Mouse (Mus musculus) layer of hippocampus, adult 9-11 months (tissue): ENCODE measurements around the gene Kcnmb1.

ENCODE experiments used
- DNase-seq: peaks from one replicate; pipeline ENCODE4 v3.0.0; 2022

The Kcnmb1 gene

GRCm38 (mm10) chr11:33944786-33945328 is 18.0 kb upstream of the Kcnmb1 start:
- no peak for DNase-seq

GRCm38 (mm10) chr11:33946501-33946900 is 16.3 kb upstream of the Kcnmb1 start:
- no peak for DNase-seq

- no peak for DNase-seq
Observed at GRCm38 (mm10) chr11:33951155-33951554, 11.7 kb upstream of the Kcnmb1 start.

DNA sequence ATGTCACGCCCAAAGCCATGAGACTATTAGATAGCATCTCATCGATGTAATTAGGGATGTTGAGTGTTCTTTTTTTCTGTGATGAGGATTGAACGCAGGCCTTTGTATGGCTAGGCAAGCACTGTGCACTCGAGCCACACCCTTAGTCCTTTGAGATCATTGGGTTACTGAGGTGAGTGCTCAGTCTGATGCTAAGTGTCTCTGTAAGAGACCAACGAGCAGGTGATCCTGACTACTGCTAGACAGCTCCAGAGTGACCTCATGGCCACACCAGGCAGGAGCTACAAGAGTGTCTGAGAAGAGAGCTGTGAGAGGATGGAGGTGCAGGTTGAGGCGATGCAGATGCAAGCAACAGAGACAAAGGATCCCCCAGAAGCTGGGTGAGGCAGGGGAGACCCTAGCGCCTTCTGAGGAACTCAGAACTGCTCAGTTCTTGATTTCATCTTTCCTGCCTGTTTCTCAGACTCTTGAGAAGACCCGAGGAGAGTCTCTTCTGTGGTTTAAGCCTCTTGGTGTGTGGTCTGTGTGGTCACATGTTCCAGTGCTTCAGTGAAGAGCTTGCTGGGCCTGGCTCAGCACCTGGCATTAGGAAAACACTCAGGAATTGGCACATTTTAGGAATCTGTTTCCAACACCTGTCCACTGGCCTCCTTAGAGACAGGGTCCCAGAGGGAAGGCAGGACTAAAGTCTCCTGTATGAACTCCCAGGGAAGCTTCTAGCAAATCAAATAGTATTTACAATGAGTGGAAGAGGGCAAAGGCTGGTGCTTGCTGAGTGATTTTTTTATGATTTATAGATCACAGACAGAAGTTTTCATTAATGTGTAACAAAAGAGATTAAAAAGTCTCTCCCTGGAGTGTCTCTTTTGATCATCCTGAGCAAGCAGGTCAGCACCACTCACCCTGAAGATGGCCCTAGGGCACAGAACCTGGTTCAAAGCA is 10.9 kb upstream of the Kcnmb1 start:
- no peak for DNase-seq

DNA sequence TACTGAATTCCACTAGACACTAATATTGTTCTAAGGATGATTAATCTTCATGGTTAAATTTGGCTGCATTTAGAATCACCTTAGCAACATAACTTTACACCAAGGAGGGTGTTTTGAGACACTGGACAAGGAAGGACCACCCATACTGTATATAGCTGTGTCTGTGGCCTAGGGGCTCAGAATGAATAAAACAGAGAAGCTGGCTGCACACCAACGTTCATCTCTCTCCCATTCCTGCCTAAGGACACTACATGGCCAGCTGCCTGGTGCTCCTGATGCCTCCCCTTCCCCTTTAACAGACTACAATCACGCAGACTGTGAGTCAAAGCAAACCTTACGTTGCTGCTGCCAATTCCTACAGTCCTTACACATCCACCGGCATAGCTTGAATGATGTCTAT is 6.8 kb upstream of the Kcnmb1 start:
- DNase-seq = no peak

DNA sequence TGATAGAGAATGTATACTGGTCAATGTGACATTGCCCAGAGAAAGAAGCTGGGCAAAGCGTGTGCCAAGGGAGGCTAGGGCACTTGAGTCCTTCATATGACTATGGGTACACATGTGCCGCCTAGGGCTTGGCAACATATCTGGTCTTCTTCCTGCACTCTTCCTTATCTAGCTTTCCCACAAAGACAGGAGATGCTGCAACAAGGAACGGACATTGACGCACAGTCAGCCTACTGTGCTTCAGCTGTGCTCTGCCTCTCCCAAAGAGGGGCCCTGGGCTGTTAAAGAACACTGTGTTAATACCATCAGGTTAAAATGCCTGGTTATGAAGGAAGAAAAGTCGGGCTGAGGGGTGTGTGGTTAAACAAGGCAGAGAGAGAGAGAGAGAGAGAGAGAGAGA is 6.2 kb upstream of the Kcnmb1 start:
- no peak for DNase-seq

DNA sequence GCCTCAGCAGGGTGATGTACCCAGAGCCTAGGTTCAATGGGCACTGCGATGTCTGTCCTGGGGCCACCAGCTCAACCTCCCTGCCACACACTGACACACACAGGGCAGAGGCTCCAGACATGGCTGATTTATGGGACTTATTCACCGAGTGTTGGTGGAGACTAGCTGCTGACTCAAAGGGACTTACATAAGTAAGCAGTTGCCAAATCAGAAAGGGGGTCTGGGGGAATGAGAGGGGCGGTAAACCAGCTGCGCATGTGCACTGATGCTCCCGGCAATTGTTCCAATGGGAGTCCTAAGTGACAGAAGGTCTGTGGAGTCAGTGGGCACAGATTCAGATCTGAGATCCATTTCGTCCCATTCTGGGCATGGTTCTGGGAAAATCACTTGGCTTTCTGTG is 5.2 kb upstream of the Kcnmb1 start:
- peak; percentile 23 for DNase-seq

DNA sequence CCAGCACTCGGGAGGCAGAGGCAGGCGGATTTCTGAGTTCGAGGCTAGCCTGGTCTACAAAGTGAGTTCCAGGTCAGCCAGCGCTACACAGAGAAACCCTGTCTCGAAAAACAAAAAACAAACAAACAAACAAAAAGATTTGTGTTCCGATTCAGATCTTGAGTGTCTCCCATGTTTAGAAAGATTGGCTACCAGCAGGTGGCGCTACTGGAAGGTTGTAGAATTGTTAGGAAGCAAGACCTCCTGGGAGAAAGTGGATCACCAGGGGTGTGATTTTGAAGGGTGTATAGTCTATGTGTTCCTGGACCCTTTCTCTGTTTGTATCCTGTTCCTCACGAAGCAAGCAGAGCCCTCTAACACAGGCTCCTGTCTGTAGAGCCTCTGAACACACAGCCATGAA is 4.1 kb upstream of the Kcnmb1 start:
- no peak for DNase-seq

DNA sequence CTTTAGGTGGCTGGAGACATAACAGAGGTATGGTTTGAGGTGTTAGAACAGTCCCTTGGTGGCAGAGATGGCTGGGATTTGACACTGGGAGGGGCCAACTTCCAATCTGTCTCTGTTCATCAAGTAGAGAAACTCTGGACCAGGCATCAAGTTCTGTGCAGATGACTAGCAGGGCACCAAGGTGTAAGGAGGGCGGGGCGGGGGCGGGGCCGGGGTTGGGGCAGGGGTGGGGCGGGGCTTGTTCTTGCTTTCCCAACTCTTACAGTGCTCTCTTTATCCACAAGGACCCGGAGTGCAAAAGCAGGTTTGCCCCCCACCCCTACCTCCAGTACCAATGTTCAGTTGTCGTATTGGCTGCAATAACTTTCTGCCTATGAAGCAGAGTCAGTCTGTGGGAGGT is 635 bp upstream of the Kcnmb1 start:
- DNase-seq = no peak

DNA sequence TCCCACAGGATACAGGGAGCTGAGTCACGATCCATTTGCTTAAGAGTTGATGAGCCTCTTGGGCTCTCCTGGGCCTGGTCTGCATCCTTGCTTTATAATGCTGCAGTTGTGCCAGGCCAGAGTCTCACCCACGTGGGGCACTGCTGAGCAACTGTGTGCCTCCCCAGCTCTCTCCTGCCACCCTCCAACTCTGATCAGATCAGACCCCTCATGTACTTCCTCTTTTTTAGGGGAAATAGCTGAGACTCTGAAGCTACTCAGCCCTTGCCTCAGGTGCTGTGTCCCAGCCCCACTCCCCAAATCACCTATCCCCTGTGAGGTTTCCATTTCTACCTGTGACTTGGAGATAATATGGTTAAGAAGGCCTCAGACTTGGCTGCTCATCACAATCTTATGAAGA is 2.6 kb downstream of the Kcnmb1 start:
- DNase-seq = no peak

- DNase-seq = no peak
Observed at GRCm38 (mm10) chr11:33967708-33968107, 4.9 kb downstream of the Kcnmb1 start.

DNA sequence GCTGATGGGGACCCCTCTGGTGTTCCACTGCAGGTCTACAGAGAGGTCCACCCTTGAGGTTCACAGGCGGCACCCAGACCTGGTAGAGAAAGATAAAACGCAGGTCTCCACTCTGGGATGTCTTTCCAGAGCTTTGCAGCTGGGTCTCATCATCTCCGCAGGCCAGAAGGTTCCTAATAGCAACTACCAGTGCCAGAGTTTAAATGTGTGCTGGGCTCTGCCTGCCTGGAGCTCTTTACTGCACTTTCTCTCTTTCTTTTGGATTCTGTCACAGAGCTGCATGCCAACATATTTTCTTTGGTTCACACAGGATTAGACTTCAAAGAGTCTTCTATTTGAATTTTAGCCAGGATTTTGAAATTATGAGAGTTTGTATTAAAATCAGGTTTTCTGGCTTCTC is 6.4 kb downstream of the Kcnmb1 start:
- DNase-seq = no peak

DNA sequence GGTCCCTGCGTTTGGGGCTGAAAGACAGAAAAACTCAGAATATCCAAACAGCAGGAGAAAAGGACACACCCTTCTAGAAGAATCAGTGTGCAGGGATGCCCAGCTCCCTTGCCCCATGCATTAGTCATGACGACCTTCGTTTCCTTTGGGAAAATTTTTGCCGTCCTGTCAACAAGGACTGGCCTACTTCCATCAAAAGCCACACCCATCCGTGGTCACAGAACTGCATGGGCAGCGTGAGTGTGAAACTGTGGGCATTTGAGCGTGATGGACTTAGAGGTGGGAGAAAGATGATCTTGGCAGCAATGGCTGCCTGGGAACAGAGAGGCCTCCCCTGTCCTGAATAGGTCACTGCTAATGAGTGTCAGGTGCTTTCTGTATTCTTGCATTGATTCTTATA is 9.3 kb downstream of the Kcnmb1 start:
- no peak for DNase-seq

DNA sequence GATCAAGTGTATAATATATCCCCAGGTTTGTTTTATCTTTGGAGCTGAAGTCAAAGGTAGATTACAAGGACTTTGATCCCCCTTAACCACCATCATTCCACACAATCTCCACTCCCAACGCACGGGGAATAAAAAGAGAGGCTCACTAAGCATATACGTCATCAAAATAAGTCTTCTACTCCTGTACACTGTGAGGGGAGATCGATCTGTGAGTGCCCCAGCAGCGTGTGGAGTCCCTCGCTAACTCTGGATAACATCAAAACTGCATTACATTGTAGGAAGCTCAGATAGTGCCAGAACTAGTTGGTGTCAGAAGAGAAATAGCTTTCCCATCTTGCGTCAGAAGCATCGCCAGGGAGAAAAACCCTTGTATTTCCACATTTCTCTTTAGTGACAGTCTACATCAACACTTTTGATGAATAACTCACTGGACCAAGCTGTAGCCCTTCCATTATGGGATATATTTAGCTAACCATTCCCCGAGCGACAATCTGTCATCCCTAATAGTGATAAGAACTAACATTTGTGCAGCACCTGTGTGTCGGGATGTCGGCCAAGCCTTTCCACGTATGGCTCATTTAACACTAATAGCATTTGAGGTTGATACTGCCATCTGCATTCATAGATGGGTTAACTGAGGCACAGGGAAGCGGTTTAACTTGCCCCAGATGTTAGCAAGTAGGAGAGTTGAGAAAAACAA is 11.7 kb downstream of the Kcnmb1 start:
- no peak for DNase-seq

- DNase-seq = no peak
Observed at GRCm38 (mm10) chr11:33975121-33975520, 12.3 kb downstream of the Kcnmb1 start.

- no peak for DNase-seq
Observed at GRCm38 (mm10) chr11:33980146-33980545, 17.3 kb downstream of the Kcnmb1 start.

DNA sequence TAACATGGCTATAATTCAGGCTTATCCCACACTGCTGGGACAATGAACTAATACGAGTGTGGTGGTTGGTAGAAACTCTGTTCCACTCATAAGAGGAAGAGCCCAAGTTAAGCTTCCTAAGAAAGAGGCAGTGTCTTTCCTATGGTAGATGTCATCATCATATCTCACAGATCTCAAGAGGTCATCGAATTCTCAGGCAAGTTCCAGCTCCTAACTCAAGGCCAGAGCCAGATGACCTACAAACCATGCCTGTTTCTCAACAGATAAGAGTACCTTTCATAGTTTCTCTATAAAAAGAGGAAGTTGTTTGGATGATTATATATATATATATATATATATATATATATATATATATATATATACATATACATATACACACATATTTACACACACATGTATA is 23.7 kb downstream of the Kcnmb1 start:
- no peak for DNase-seq

DNA sequence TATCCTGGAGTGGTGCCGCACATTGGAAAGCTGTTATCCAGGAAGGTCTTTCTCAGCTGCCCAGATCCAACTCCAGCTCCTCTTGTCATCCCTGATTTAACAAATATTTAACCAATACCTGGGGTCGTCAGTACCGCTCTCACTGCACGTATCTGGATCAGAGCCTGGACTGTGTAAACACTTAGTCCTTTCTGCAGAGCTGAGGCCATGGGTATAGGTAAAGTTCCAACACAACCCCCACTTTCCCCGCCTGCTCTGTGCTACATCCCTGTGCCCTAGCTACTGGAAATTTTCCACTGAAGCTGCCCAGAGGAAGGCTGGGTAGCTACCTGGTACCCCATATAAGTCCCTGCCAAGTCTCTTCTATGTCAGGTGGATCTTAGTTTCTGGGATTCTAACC is 27.2 kb downstream of the Kcnmb1 start:
- DNase-seq = no peak

DNA sequence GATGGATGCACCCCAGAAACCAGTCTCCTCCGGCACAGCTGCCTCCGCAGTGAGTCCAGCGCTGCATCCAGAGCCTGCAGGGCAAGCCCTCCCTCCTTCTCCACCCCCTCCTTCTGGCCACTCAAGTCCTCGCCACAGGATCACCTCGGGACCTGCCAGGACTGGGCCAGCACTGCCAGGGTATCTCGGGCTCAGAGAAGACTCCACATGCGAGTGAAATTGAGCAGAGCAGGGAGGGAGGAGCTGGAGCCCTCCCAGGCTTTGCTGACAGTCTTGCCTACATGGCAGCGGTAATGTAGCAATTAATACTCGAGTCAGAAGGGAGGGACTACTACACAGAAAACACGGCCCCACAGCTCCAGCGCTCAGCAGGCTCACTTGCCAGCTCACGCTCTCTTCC is 30.1 kb downstream of the Kcnmb1 start, which contains the start of gene Kcnip1:
Kcnip1 (minus strand) TSS at position 215 of the 400 bp plus-strand sequence.
- no peak for DNase-seq

- DNase-seq = no peak
Observed at GRCm38 (mm10) chr11:33993496-33993895, 30.7 kb downstream of the Kcnmb1 start.

DNA sequence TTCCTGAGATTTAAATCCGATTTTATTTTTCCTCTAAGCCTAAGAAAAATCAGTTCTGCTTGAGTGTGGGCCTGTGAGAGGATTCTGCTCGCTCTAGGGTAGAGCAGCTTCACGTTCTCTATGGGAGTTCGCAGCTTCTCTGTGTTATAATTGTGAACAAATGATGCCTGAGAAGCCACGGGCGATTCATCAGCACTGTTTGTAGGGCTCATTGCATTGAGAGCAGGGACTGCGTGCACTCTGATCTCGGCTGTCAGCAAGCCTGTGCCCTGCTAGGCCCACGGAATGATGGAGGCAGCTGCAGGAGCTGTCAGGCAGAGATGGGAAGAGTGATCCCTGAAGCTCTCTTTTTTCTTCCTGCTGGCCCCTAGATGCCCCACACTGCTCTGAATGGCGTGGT is 35.4 kb downstream of the Kcnmb1 start:
- DNase-seq = no peak

- no peak for DNase-seq
Observed at GRCm38 (mm10) chr11:34000416-34000815, 37.6 kb downstream of the Kcnmb1 start.

DNA sequence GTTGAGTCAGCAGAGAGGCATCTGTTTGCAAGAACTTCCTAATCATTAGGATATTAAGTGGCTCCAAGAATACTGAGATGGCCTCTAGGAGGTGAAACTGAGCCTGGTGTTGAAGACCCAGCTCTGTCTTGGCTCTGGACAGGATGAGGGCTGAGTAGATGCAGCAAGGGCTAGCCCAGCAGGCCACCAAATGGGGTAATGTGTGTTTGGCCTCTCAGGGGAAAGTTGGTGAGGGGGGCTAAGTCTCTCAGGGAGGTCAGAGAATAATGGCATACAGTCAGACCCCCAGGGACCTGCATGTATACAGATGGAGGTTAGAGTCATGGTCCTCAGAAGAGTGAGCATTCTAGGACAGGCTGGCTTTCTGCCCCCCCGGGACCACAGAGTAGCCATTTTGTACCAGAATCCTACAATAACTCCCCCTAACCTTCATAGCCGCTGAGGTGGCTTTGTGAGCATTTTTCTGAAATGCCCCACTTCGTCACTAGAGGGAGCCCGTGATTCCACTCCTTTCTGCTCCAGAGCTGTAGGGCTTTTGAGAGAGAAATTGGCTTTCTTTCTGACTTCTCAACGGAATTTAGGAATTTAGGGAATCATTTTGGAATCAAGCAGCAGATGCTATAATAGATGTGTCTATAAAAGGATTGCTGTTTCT is 39.3 kb downstream of the Kcnmb1 start:
- DNase-seq = peak; percentile 34
